Mouse (Mus musculus) embryonic facial prominence, embryonic 11.5 days (tissue): ENCODE results near the gene Mrps27. TPM values are rescaled to one million over a fixed set of nuclear protein-coding genes. Genes with fewer than 3 reads are reported as not detected.

ENCODE experiments used
- ATAC-seq: fragments of 200-750 bp; cut with Nextera tagmentation; replicated peaks from 2 replicates; pipeline ENCODE4 v1.8.0; 2017; ENCODE audit warnings: low read depth; ENCODE audit not compliant: insufficient number of reproducible peaks, low FRiP score, low TSS enrichment
- DNase-seq: peaks from one replicate; pipeline ENCODE4 v3.0.0-alpha.2; 2015; ENCODE audit warnings: low spot score
- H3K27ac ChIP-seq: fragments of 300-500 bp; sonication (generic); replicated peaks from 2 replicates; pipeline ENCODE4 v1.5.1; 2014; ENCODE audit warnings: mild to moderate bottlenecking, low read depth, low read length, control low read depth
- H3K27me3 ChIP-seq: fragments of 300-500 bp; sonication (generic); 2 replicates; pipeline ENCODE4 v1.6.1; 2014; ENCODE audit warnings: mild to moderate bottlenecking, low read length, moderate library complexity, mixed read lengths; ENCODE audit not compliant: control insufficient read depth, insufficient read depth
- H3K36me3 ChIP-seq: fragments of 300-500 bp; sonication (generic); replicated peaks from 2 replicates; pipeline ENCODE4 v1.6.1; 2014; ENCODE audit warnings: low read depth, mild to moderate bottlenecking, low read length, moderate library complexity, mixed read lengths; ENCODE audit not compliant: control insufficient read depth, insufficient read depth
- H3K4me1 ChIP-seq: fragments of 300-500 bp; sonication (generic); 2 replicates; pipeline ENCODE4 v1.6.1; 2014; ENCODE audit warnings: low read length, mixed read lengths; ENCODE audit not compliant: control insufficient read depth, insufficient read depth
- H3K4me2 ChIP-seq: fragments of 300-500 bp; sonication (generic); 2 replicates; pipeline ENCODE4 v1.6.1; 2014; ENCODE audit warnings: low read depth, mild to moderate bottlenecking, control low read depth, low read length, moderate library complexity
- H3K4me3 ChIP-seq: fragments of 300-500 bp; sonication (generic); 2 replicates; pipeline ENCODE4 v1.5.1; 2014; ENCODE audit warnings: low read depth, low read length, control low read depth
- H3K9ac ChIP-seq: fragments of 300-500 bp; sonication (generic); replicated peaks from 2 replicates; pipeline ENCODE4 v1.6.1; 2014; ENCODE audit warnings: mild to moderate bottlenecking, control low read depth, low read length
- H3K9me3 ChIP-seq: fragments of 300-500 bp; sonication (generic); replicated peaks from 2 replicates; pipeline ENCODE4 v1.6.1; 2016; ENCODE audit warnings: mild to moderate bottlenecking, low read length, inconsistent platforms, mixed read lengths; ENCODE audit not compliant: control insufficient read depth
- WGBS: fragments of 180-500 bp; shearing (Covaris S2); extraction: QIAGEN DNeasy Blood & Tissue Kit; methylation state at CpG from one replicate; pipeline ENCODE4 v1.1.7; 2014; 5-methylcytosine and 5-hydroxymethylcytosine counted together
- polyA plus RNA-seq: library from polyadenylated mRNA; unstranded; fragments of >200 nt; fragmentation: Nextera tagmentation; extraction: Ambion mirVana; gene quantifications from 2 replicates; pipeline ENCODE4 v1.2.1, GENCODE M21; 2014

Mrps27 gene
- polyA plus RNA-seq, 1 experiment from 2014 or later, result 68.3 TPM

DNA sequence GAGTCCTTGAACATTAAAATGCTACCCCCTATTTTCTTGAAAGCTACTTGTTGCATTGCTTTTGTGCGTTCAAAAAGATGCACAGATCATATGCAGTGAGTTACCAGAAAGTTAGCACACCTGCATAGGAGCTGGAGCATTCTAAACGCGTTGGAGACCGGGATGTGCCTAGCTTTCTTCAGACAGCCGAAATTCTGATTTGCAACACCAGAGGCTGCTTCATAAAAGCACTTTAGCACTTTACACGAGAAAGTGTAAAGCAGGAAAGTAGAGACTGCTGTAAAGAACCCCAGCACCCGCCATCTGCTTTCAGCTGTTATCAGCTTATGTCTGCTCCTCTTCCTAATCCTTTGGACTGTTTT lies 8.9 kb downstream of the Mrps27 start:
- no peak overlapping the region for H3K27ac ChIP-seq

DNA sequence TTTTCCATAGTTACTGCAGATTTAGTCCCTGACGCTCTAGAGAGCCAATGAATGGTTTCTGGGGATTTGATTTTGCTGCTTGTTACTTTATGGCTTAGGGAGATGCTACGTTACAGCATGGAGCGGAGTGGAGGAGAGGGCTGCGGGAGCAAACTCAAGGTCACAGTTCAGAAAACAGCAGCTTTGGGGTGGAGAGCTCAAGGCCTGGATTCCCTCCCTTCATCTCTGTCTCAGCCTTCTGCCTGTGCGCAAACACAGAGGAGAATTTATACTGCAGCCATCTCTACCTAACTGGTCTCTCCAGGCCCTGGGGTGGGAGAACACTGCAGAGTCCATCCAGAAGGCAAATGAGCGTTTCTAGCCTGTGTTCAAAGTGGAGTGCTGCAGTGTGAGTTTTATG lies 10.5 kb downstream of the Mrps27 start:
- 95% methylated on average over 6 of the region's 6 CpGs for WGBS
- Histone ChIP-seq H3K27me3 (no peaks in the 10 kb centered on the region), H3K4me1 (no peaks in the 10 kb centered on the region), H3K36me3 (no peaks in the 10 kb centered on the region), H3K4me2 (no peak overlapping the region), H3K27ac (no peak overlapping the region), H3K9me3 (no peaks in the 10 kb centered on the region), H3K9ac (no peak overlapping the region), H3K4me3 (no peak overlapping the region)
- DNase-seq, result no peak
- ATAC-seq, result no peak

More for the DNA sequence above, 8.9 kb downstream of the Mrps27 start:
- peak overlapping the region; percentile 52 for H3K9ac ChIP-seq
- peak; percentile 8; the same call in 1 of the 2 replicates for ATAC-seq
- peak overlapping the region; percentile 32 for H3K4me2 ChIP-seq
- no peaks in the 10 kb centered on the region for H3K4me1 ChIP-seq
- H3K4me3 ChIP-seq, result peak overlapping the region; percentile 26
- DNase-seq, result no peak
- H3K9me3 ChIP-seq, result no peaks in the 10 kb centered on the region
- WGBS, result 22% methylated on average over 7 of the region's 7 CpGs
- H3K27me3 ChIP-seq, result no peaks in the 10 kb centered on the region
- H3K36me3 ChIP-seq, result no peaks in the 10 kb centered on the region

DNA sequence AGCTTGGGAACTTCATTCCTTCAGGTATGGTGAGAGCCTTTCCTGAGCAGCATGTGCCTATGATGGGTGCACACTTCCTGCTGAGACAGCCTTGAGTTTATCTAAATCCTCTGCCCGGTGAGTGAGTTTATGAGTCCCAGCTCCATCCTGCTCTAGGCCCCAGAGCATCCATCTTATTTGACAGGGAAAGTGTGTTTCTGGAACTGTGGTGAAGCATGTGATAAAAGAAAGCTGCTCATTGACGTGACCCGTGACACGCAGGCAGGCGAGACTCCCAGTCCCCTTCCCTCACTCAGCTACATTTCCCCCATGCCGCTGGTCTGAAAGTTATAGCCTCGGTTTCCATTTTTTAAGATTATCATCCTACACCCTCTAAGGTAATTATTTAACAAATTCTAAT lies 11.3 kb downstream of the Mrps27 start:
- WGBS, result 87% methylated on average over 7 of the region's 7 CpGs

DNA sequence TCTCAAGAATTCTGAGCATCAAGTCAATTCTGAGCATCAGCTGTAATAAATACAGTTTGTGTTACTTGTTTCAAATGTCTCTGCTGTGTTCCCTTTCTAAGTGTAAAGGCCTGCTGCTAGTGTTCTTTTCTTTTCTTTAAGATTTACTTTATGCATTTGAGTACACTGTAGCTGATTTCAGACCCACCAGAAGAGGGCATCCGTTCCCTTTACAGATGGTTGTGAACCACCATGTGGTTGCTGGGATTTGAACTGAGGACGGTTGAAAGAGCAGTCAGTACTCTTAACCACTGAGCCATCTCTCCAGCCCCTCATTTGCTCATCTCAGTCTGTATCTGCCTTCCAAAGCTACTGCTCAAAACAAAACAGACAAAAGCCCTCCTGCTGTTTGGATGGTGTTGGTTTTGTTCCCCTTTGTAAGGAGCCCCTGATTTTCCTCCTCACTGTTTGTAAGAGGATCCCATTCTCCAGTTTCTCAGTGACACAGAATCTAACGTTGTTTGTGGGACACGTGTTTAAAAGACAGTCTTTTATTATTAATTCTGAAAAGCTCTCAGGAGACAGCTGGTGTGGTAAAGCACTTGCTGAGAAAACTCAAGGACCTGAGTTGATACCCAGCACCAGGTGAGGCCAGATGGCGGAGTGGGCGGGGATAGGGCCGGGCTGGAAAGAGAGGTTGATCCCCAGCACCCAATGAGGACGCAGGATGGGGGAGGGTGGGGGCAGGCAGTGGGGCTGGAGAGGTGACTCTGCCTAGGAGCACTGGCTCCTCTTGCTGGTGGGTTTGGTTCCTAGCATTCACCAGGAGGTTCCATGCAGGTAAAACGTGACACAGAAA lies 12.1 kb downstream of the Mrps27 start:
- Histone ChIP-seq H3K9me3 (no peaks in the 10 kb centered on the region), H3K4me2 (no peak overlapping the region), H3K4me1 (no peaks in the 10 kb centered on the region), H3K36me3 (no peaks in the 10 kb centered on the region), H3K27me3 (no peaks in the 10 kb centered on the region), H3K9ac (no peak overlapping the region), H3K27ac (no peak overlapping the region), H3K4me3 (no peak overlapping the region)
- DNase-seq (peak; percentile 30), ATAC-seq (no peak)
- 36% methylated on average over 9 of the region's 9 CpGs for WGBS

More for the DNA sequence above, 11.3 kb downstream of the Mrps27 start:
- DNase-seq (no peak), ATAC-seq (no peak)
- no peaks in the 10 kb centered on the region for H3K9me3 ChIP-seq
- no peak overlapping the region for H3K27ac ChIP-seq
- no peak overlapping the region for H3K4me3 ChIP-seq
- H3K4me1 ChIP-seq, result no peaks in the 10 kb centered on the region
- H3K9ac ChIP-seq, result no peak overlapping the region
- H3K36me3 ChIP-seq, result no peaks in the 10 kb centered on the region
- H3K27me3 ChIP-seq, result no peaks in the 10 kb centered on the region
- H3K4me2 ChIP-seq, result no peak overlapping the region

DNA sequence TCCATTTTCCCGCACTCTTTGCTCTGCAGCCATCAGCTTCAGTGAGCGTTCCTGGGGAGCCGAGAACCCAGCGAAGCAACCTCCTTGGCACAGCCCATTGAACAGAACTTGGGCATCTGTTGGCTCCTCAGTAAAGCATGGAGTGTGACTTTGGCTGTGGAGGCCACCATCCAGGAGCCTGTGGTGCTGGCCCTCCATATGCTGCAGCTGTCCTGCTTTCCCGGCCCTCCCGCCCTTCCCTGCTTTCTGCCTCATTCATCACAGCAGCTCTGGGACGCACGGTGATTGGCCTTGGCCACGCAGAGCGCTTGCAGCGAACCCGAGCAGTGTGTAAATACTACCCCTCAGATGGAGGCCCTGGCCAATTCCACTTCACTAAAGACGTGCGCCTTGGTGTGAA lies 14.3 kb downstream of the Mrps27 start:
- DNase-seq (no peak), ATAC-seq (no peak)
- Histone ChIP-seq H3K4me1 (no peaks in the 10 kb centered on the region), H3K4me3 (no peak overlapping the region), H3K9me3 (no peaks in the 10 kb centered on the region), H3K9ac (no peak overlapping the region), H3K4me2 (no peak overlapping the region), H3K27ac (no peak overlapping the region), H3K27me3 (no peaks in the 10 kb centered on the region), H3K36me3 (no peaks in the 10 kb centered on the region)
- 89% methylated on average over 14 of the region's 14 CpGs for WGBS

DNA sequence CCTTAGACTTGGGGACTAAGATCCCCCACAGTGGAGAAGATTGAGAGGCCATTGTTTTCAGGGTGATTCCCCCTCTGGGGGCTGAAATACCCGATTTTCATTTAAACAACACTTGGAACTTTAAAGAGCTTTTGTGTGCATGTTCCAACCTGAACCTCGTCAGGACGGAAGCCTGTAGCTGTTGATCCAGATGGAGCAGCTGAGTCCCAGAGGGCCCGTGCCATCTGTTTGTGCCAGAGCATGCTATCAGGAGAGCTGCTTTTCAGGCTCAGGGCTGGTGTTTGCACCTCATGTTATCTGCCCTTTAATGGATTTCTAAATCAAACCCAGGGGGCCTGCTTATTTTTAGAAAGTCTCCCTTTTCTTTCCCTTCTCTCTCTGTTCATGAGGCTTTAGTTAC lies 19.3 kb downstream of the Mrps27 start:
- no peak overlapping the region for H3K27ac ChIP-seq
- ATAC-seq (no peak), DNase-seq (no peak)
- no peaks in the 10 kb centered on the region for H3K9me3 ChIP-seq
- no peaks in the 10 kb centered on the region for H3K4me1 ChIP-seq
- no peaks in the 10 kb centered on the region; the same call in 1 of the 2 replicates for H3K36me3 ChIP-seq
- H3K9ac ChIP-seq, result no peak overlapping the region
- WGBS, result 58% methylated on average over 4 of the region's 4 CpGs
- no peaks in the 10 kb centered on the region for H3K27me3 ChIP-seq
- no peak overlapping the region for H3K4me3 ChIP-seq
- no peak overlapping the region for H3K4me2 ChIP-seq

DNA sequence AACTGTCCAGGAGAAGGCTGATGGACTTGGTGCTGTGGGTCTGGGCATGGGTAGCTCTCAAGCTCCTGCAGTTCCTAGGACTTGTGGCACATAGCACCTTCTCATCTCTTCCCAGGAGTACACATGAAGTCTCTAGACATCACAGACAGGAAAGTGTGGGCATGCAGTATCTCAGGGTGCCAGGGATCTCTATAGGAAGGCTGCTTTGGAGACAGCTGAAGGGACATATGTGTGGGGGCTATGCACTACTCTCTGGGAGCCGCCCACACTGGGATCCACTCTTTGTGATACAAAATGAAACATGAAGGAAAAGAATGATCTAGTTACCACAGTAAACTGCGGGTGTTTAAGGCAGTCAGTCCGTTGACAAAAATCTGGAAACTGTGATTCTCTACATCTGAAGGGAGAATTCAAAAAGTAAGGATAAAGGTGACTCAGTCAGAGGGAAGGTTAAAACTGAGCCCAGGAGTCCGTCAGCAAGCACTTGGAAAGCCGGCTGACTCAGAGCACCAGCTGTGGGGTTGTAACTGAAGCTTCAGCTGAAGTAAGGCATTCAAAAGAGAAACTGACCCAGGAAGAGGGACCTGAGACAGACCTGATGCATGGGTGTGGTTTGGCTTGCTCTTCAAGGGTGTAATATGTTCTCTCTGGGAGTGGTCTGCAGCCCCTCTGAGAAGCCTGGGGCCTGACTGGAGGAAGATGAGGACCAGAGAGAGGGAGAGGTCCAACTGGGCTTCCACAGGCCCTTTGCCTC lies 22.0 kb downstream of the Mrps27 start:
- H3K27ac ChIP-seq, result no peak overlapping the region
- no peaks in the 10 kb centered on the region for H3K9me3 ChIP-seq
- H3K27me3 ChIP-seq, result no peaks in the 10 kb centered on the region
- H3K4me3 ChIP-seq, result no peak overlapping the region
- H3K9ac ChIP-seq, result no peak overlapping the region
- H3K4me2 ChIP-seq, result no peak overlapping the region
- DNase-seq, result no peak
- H3K4me1 ChIP-seq, result no peaks in the 10 kb centered on the region
- ATAC-seq, result no peak
- WGBS, result 88% methylated on average over 5 of the region's 5 CpGs
- no peaks in the 10 kb centered on the region; the same call in 1 of the 2 replicates for H3K36me3 ChIP-seq
